Mouse (Mus musculus) megakaryocyte, embryonic 14.5 days (primary cell): ENCODE results near the gene Ajm1. TPM values are rescaled to one million over a fixed set of nuclear protein-coding genes. Genes with fewer than 3 reads are reported as not detected.

ENCODE experiments used
- H3K27me3 ChIP-seq: replicated peaks from 2 replicates; pipeline ENCODE3; 2012; ENCODE audit warnings: inconsistent platforms
- H3K36me3 ChIP-seq: replicated peaks from 2 replicates; pipeline ENCODE3; 2012; ENCODE audit warnings: low read length, inconsistent platforms, mixed read lengths
- H3K4me1 ChIP-seq: 2 replicates; pipeline ENCODE4 v1.6.1; 2012; ENCODE audit warnings: inconsistent platforms
- H3K4me3 ChIP-seq: replicated peaks from 2 replicates; pipeline ENCODE3; 2012; ENCODE audit warnings: moderate library complexity, mild to moderate bottlenecking, inconsistent platforms
- H3K9me3 ChIP-seq: 2 replicates; pipeline ENCODE4 v1.6.1; 2012; ENCODE audit warnings: inconsistent platforms
- FLI1 ChIP-seq: IDR thresholded peaks from 2 replicates; pipeline ENCODE4 v1.6.1; 2012; ENCODE audit warnings: low read length, inconsistent platforms, mixed read lengths
- GATA1 ChIP-seq: IDR thresholded peaks from 3 replicates; pipeline ENCODE4 v1.6.1; 2012; ENCODE audit warnings: mixed read lengths, low read length, inconsistent platforms, borderline replicate concordance
- polyA plus RNA-seq: library from polyadenylated mRNA; stranded (reverse); fragments of >175 nt; gene quantifications from 2 replicates; pipeline ENCODE4 v1.2.3, GENCODE M21; 2012; ENCODE audit warnings: low replicate concordance; ENCODE audit not compliant: insufficient read depth

Ajm1 gene
- polyA plus RNA-seq, 1 experiment, result 0.85 TPM

GRCm38 (mm10) chr2:25576965-25577891 is 4.3 kb downstream of the Ajm1 start:
- H3K36me3 ChIP-seq, result no peaks in the 10 kb centered on the region
- peaks cover 86% of the 10 kb centered on the region for H3K4me1 ChIP-seq
- no peak for TF ChIP-seq GATA1
- TF ChIP-seq FLI1, result no peak
- peaks cover 61% of the 10 kb centered on the region for H3K27me3 ChIP-seq
- H3K4me3 ChIP-seq, result peak overlapping the region; percentile 86
- H3K9me3 ChIP-seq, result peaks cover 39% of the 10 kb centered on the region

- TF ChIP-seq FLI1, result no peak
- no peak for TF ChIP-seq GATA1
- Histone ChIP-seq H3K27me3 (peaks cover 60% of the 10 kb centered on the region), H3K9me3 (peaks cover 39% of the 10 kb centered on the region), H3K4me1 (peaks cover 77% of the 10 kb centered on the region), H3K4me3 (no peak overlapping the region), H3K36me3 (peaks cover 3% of the 10 kb centered on the region)
Observed at GRCm38 (mm10) chr2:25576028-25576850, 5.3 kb downstream of the Ajm1 start.

- H3K4me3 ChIP-seq, result peak overlapping the region; percentile 93
- H3K9me3 ChIP-seq, result peaks cover 39% of the 10 kb centered on the region
- peaks cover 72% of the 10 kb centered on the region for H3K4me1 ChIP-seq
- peaks cover 53% of the 10 kb centered on the region for H3K27me3 ChIP-seq
- peaks cover 7% of the 10 kb centered on the region for H3K36me3 ChIP-seq
- no peak for TF ChIP-seq FLI1
- TF ChIP-seq GATA1, result no peak
Observed at GRCm38 (mm10) chr2:25575432-25576027, 6.0 kb downstream of the Ajm1 start.

GRCm38 (mm10) chr2:25574579-25575431 is 6.8 kb downstream of the Ajm1 start, which contains the start of the genes Mamdc4 and Phpt1:
Mamdc4 (minus strand) TSS chr2:25574845.
Phpt1 (minus strand) TSS chr2:25575224.
- peaks cover 65% of the 10 kb centered on the region for H3K4me1 ChIP-seq
- TF ChIP-seq FLI1, result no peak
- TF ChIP-seq GATA1, result no peak
- H3K36me3 ChIP-seq, result peaks cover 11% of the 10 kb centered on the region
- peak within 1 kb of the TSS; percentile 93 for H3K4me3 ChIP-seq
- H3K9me3 ChIP-seq, result peaks cover 38% of the 10 kb centered on the region
- peaks cover 46% of the 10 kb centered on the region for H3K27me3 ChIP-seq

GRCm38 (mm10) chr2:25574136-25574535 is 7.4 kb downstream of the Ajm1 start:
- Histone ChIP-seq H3K9me3 (peaks cover 31% of the 10 kb centered on the region), H3K4me1 (peaks cover 58% of the 10 kb centered on the region), H3K36me3 (peaks cover 18% of the 10 kb centered on the region), H3K27me3 (peaks cover 39% of the 10 kb centered on the region), H3K4me3 (peak overlapping the region; percentile 93)
- TF ChIP-seq FLI1, result no peak
- no peak for TF ChIP-seq GATA1

- peaks cover 28% of the 10 kb centered on the region for H3K36me3 ChIP-seq
Observed at GRCm38 (mm10) chr2:25573068-25573467, 8.5 kb downstream of the Ajm1 start.

GRCm38 (mm10) chr2:25571221-25571620 is 10.3 kb downstream of the Ajm1 start:
- Histone ChIP-seq H3K36me3 (peaks cover 44% of the 10 kb centered on the region), H3K4me1 (peaks cover 36% of the 10 kb centered on the region), H3K27me3 (peaks cover 10% of the 10 kb centered on the region), H3K4me3 (no peak overlapping the region), H3K9me3 (peaks cover 2% of the 10 kb centered on the region; the same call in 1 of the 2 replicates)
- TF ChIP-seq FLI1 (no peak), GATA1 (no peak)

More at GRCm38 (mm10) chr2:25573068-25573467, 8.5 kb downstream of the Ajm1 start:
- peaks cover 47% of the 10 kb centered on the region for H3K4me1 ChIP-seq
- peaks cover 20% of the 10 kb centered on the region for H3K9me3 ChIP-seq
- TF ChIP-seq GATA1, result no peak
- TF ChIP-seq FLI1, result no peak
- H3K27me3 ChIP-seq, result peaks cover 28% of the 10 kb centered on the region
- no peak overlapping the region for H3K4me3 ChIP-seq

GRCm38 (mm10) chr2:25569323-25569722 is 12.2 kb downstream of the Ajm1 start:
- H3K36me3 ChIP-seq, result peaks cover 63% of the 10 kb centered on the region
- peaks cover 21% of the 10 kb centered on the region for H3K4me1 ChIP-seq
- no peaks in the 10 kb centered on the region for H3K27me3 ChIP-seq
- no peaks in the 10 kb centered on the region for H3K9me3 ChIP-seq
- no peak overlapping the region for H3K4me3 ChIP-seq
- no peak for TF ChIP-seq GATA1
- no peak for TF ChIP-seq FLI1
